Mouse (Mus musculus): Measurements from ENCODE around the gene Dcaf10.
"Not testable (repeated sequence)": the region's sequence is repeated elsewhere in the genome, so short reads cannot be mapped to it uniquely, and the experiment has no call there.

Gene Dcaf10

DNA sequence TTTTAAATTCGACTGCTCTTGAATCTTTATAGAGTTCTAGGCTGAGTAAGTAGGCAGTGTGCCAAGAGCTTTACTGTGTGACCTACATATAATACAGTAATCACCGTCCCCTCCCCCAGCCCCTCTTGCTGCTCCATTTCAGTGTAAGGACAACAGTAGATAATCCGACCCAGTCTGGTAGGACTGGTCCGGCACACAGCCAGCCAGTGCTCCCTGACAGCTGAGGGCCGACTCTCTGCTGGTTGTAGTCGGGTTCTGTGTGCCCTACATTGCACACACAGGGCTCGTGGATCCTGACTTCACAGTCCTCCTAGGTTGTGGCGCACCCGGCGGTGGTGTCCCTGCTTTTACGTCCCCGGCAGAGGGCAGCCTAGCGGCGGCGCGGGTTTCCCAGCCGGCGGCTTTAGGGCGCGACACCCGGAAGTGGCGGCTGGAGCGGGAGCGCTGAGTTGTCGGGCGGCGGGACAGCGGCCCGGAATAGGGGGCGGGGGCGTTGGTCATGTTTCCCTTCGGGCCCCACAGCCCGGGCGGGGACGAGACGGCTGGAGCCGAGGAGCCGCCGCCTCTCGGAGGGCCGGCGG is at the start of gene Dcaf10:
Gene Dcaf10, plus strand, starts transcription at position 433 of the 581 bp plus-strand sequence.
- peak; percentile 54 for DNase-seq (ENCODE audit: low read depth)

GRCm38 (mm10) chr4:45296662-45297564 is 45.0 kb upstream of the Dcaf10 start, which contains the start of gene Trmt10b:
TSS of gene Trmt10b (plus strand) at chr4:45297127.
- no peak for DNase-seq (ENCODE audit: low read depth)

GRCm38 (mm10) chr4:45305536-45305935 is 36.4 kb upstream of the Dcaf10 start:
- DNase-seq (ENCODE audit: low read depth): no peak

DNA sequence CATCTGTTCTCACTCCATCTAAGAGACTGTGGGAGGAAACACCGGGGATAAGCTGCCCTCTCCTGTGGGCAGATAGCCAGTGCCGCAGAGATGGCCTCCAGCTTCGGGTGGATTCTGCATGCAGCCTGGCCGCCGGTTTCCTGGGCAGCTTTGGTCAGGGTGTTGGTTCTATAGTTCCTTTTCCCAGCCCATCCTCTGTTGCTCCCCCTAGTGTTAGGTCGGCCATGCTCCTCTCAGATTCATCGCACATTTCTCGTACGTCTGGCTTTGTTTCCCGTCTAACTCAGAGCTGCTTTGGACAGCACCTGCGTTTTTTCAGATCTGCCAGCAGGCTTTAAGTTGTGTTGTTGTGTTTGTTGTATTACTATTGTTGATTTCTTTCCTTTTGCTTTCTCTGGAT is 33.9 kb upstream of the Dcaf10 start:
- no peak for DNase-seq (ENCODE audit: low read depth)

DNA sequence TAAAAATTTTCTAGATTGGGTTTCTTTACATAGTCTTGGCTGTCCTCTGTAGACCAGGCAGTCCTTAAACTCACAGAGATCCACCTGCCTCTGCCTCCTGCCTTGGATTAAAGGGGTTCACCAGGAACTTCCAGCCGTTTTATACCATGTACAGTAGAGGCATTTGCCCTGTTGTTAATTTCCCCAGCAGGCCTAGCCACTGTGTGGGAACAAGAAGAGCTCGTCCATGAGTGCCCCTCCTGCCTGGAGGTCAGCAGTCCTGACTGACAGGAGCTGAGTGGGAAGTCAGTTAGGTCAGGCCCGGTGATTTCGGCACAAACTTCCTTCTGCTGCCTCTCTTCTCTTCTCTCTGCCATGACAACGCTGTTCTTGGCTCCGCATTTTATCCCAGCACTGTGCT is 33.3 kb upstream of the Dcaf10 start:
- no peak for DNase-seq (ENCODE audit: low read depth)

DNA sequence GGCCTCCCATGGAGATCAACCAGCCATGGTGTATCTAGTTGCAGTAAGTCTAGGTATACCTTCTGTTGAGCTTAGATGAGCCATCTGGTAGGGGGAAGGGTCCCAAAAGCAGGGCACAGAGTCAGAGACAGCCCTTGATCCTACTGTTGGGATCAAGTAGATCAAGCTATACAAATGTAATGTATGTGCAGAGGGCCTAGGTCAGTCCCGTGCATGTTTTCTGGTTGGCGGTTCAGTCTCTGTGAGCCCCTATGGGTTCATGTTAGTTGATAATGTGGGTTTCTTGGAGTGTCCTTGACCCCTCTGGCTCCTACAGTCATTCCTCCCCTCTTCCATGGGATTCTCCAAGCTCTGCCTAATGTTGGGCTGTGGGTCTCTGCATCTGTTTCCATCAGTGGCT is 30.8 kb upstream of the Dcaf10 start:
- no peak for DNase-seq (ENCODE audit: low read depth)

- no peak for DNase-seq (ENCODE audit: low read depth)
Measured at GRCm38 (mm10) chr4:45320159-45320816, 21.6 kb upstream of the Dcaf10 start.

DNA sequence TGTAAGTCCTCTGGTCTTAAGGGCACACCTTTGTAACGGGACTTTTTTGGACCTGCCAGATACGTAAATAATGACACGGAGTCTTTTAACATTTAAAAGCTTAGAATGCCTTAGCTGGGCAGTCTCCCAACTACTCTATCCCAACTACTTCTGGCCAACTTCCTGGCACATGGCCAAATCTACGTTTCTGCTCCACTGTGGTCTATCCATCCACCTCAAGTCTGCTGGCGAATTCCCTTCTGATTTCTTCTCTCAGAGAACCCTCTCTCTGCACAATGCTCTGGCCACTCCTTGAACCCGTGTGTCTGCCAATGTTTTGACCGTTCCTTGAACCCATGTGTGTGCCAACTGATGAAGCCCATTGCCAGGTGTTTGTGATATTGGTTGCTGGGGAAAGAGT is 10.8 kb upstream of the Dcaf10 start:
- DNase-seq (ENCODE audit: low read depth): no peak

DNA sequence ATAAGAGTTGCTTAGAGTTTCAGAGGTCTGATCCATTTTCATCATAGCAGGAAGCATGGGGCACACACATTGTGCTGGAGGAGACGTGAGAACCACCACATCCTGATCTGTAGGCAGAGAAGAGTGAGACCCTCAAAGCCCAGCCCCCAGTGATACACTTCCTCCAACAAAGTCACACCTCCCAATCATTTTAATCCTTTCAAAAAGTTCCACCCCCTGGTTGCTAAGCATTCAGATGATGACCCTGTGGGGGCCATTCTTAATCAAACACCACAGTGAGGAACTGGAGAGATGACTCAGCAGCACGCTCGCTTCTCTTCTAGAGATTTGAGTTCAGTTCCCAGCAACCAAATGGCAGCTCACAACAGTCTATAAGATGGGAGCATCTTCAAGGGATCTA is 9.4 kb upstream of the Dcaf10 start:
- no peak for DNase-seq (ENCODE audit: low read depth)

DNA sequence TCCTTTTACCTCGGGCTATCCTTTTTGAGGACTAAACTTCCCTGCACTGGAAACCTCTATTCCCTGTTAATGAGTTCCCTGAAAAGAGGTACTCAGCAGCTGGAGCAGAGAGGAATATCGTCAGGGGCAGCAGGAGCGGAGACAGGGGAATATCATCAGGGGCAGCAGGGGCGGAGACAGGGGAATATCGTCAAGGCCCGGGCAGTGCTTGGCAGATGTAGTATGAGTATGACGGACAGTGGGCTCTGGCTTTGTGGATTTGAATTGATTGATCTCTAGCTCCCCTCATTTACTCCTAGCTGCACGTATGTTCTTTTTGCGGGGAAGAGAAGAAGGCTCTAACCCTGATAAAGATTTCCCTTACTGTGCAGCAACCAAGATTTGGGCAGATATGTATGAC is 675 bp upstream of the Dcaf10 start:
- no peak for DNase-seq (ENCODE audit: low read depth)

DNA sequence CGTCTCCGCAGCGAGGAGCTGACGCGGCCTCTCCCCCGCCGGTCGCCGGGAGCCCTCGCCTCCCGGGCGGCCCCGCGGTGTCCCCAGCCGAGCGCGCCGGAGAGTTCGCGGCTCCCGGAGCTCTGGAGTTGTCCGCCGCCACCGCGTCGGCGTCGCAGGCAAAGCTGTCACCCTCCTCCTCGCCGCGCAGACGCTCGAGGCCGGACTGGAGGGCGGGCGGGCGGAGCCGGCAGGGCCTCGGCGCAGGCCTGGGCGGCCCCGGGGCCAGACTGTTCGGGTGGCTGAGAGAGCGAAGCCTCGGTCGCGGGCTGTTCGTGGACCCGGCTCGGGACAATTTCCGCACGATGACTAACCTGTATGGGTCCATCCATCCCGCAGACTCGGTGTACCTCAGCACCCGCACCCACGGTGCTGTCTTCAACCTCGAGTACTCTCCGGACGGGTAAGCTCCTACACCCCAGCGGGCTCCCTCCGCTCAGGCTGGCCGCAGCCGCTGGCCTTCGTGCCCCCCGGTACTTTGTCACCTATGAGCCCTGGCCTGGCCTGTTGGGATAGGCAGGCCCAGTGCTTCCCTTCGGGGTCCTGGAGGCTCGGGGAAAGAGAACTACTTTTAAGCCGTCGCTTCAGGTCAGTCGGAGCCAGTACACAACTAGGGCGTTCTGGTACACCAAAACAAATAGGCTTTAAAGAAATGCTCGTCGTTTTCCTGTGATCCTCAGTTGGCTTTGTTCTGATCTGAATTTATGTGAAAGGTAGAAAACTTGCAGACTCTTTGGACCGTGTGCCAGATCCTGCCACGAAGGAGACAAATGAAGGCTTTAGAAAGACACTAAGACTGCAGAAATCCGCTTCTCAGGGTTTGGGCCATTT is 620 bp downstream of the Dcaf10 start, which contains the start of gene Exosc3:
Gene Exosc3, minus strand, starts transcription at position 447 of the 870 bp plus-strand sequence.
- no peak for DNase-seq (ENCODE audit: low read depth)

DNA sequence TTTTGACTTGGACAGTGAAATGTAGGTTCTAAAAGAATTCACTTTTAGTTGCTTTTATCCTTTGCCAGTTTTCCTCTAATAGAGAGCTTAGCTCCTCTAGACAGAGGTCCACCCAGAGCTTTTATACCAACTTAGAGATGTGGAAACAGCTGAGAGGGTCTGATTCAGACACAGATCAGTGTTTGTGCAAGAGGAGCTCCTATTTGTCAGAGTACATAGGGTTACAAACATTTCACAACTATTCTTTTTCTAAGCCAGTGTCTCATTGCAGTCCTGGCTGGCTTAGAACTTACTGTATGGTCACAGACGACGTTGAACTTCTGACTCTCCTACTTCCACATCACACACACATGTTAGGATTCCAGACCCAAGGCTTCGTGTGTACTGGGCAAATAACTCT is 14.8 kb downstream of the Dcaf10 start:
- no peak for DNase-seq (ENCODE audit: low read depth)

GRCm38 (mm10) chr4:45371261-45371660 is 29.4 kb downstream of the Dcaf10 start:
- no peak for DNase-seq (ENCODE audit: low read depth)

DNA sequence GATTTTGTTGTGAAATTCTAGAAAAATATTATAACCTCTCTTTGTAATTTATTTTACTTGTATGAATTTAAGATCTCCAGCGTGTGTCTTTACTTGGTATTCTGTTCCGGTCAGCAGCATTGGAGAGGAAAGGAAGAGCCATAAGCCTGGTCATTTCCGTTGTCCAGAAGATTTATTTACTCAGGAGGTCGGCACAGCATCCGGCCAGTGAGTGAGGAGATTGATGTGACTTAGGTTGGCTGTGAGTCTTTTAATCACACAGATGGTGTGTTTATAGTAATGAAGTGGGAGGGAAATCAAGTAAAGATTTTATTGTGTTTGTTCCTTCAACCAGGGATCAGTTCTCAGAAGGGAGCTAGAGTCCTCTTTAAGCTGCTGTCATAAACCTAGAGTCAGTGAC is 33.0 kb downstream of the Dcaf10 start:
- no peak for DNase-seq (ENCODE audit: low read depth)

GRCm38 (mm10) chr4:45376573-45376972 is 34.7 kb downstream of the Dcaf10 start:
- DNase-seq (ENCODE audit: low read depth): no peak

DNA sequence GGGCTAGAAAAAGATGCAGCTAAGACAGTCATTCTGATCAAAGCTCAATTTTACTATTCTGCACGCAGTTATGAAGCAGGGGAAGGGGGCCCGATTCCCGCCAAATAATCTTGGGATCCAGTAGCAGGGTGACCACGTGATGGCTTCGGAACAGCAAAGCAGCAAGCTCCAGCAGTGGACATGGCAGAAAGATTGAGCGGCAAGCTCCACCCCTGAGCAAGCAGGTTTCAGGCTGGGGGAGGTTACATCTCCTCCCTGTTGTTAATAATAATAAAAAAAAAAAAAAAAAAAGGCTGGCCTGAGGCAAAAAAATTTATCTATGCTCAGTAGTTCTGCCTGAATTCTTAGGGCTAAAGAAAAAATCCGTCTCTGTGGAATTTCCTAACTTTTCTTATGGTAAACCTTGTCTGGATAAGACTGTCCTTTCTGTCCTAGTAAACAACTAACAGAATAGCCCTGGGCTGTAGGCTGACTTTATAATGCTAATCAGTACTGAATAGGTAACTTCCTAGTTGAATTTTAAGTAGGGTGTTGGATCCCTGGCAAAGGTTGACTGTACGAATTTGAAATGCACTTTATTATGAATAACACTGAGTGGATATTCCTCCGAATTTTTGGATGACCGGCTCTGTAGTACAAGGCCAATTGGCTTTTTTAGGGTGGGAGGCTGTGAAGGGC is 39.1 kb downstream of the Dcaf10 start:
- DNase-seq (ENCODE audit: low read depth): not testable (repeated sequence)

- not testable (repeated sequence) for DNase-seq (ENCODE audit: low read depth)
Measured at GRCm38 (mm10) chr4:45382133-45382532, 40.2 kb downstream of the Dcaf10 start.

DNA sequence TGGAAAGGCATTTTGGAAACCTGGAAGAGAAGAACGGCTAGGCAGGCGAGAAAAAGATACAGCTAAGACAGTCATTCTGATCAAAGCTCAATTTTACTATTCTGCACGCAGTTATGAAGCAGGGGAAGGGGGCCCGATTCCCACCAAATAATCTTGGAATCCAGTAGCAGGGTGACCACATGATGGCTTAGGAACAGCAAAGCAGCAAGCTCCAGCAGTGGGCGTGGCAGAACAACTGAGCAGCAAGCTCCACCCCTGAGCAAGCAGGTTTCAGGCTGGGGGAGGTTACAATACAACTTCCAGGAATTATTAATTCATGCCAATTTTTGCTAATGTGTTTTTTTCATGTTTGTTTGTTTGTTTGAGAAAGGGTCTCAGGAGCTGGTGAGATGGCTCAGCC is 45.4 kb downstream of the Dcaf10 start:
- DNase-seq (ENCODE audit: low read depth): not testable (repeated sequence)

DNA sequence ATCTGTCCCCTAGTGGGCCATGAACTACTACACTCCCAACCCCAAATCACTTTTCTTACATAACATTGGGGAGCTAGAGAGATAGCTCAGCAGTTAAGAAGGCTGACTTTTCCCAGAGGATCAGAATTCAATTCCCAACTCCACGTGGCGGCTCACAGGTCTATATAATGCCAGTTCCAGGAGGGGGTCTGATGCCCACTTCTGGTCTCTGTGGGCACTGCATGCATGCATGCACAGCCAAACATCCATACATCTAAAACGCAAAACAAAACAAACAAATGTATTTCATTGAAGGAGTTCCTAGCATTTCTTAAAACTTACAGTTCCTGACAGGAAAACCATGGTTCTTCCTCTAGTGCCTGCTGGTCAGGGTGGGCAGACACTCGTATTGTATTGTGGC is 50.2 kb downstream of the Dcaf10 start:
- DNase-seq (ENCODE audit: low read depth): no peak

- DNase-seq (ENCODE audit: low read depth): no peak
Measured at GRCm38 (mm10) chr4:45392572-45392971, 50.7 kb downstream of the Dcaf10 start.

GRCm38 (mm10) chr4:45392994-45393393 is 51.1 kb downstream of the Dcaf10 start:
- DNase-seq (ENCODE audit: low read depth): no peak

Measured in fibroblast of lung, adult 2 months (primary cell).